Mouse (Mus musculus): ENCODE data around the gene Etnk2.

DNA sequence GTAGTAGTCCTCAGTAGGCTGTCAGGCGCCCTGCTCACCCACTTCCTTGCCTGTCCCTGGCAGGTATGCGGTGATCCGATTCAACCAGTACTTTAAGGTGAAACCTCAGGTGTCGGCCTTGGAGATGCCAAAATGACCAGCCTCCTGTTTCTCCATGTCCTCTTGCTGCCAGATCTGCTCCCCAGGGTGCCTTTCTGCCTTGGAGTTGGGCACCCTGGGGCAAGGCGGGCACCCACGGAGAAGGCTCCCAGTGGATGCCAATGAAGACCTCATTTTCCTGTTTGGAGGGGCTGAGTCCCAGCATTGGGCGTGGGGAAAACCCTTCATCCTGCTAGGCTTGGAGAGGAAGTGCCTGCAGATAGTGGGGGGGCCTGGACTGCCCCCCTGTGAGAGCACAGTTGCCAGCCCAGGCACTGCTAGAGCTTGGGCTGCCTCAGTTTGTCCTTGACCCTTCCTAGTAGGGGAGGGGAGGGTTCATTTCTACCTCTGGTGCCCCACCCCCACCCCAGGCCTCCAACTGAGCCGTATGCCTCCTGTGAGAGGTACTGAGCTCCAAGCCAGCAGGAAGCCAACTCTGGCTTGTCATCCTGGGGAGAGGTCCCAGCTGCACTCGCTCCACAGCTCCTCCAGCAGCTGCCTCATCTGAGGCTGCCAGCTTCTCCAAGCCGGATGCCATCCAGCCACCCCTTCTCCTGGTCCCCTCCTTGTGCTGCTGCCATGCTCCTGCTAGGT, 16.0 kb downstream of the Etnk2 start:
- no peak for TF ChIP-seq CTCF (IDR thresholded peaks at IDR 0.05; ENCODE audit: borderline replicate concordance, insufficient read depth, low read length)
- TF ChIP-seq POLR2A (IDR thresholded peaks at IDR 0.05; ENCODE audit: low read depth, low read length), result no peak
